Mouse (Mus musculus) hindbrain, embryonic 15.5 days (tissue): ENCODE data around the gene Gm37240. TPM values are rescaled to one million over a fixed set of nuclear protein-coding genes. Genes with fewer than 3 reads are reported as not detected.

Experiments used
- ATAC-seq: fragments of 200-750 bp; cut with Nextera tagmentation; 2 replicates; pipeline ENCODE4 v1.8.0; 2017; ENCODE audit warnings: low read depth, moderate number of reproducible peaks, moderate TSS enrichment; ENCODE audit not compliant: low FRiP score
- H3K27ac ChIP-seq: fragments of 300-500 bp; sonication (generic); replicated peaks from 2 replicates; pipeline ENCODE4 v1.5.1; 2015; ENCODE audit warnings: mild to moderate bottlenecking, inconsistent platforms
- H3K27me3 ChIP-seq: fragments of 300-500 bp; sonication (generic); 2 replicates; pipeline ENCODE4 v1.6.1; 2015; ENCODE audit warnings: control low read depth, inconsistent platforms
- H3K36me3 ChIP-seq: fragments of 300-500 bp; sonication (generic); 2 replicates; pipeline ENCODE4 v1.6.1; 2015; ENCODE audit warnings: control low read depth, inconsistent platforms
- H3K4me1 ChIP-seq: fragments of 300-500 bp; sonication (generic); replicated peaks from 2 replicates; pipeline ENCODE4 v1.6.1; 2015; ENCODE audit warnings: control low read depth, inconsistent platforms
- H3K4me2 ChIP-seq: fragments of 300-500 bp; sonication (generic); 2 replicates; pipeline ENCODE4 v1.6.1; 2015; ENCODE audit warnings: moderate library complexity, mild to moderate bottlenecking, inconsistent platforms
- H3K4me3 ChIP-seq: fragments of 300-500 bp; sonication (generic); 2 replicates; pipeline ENCODE4 v1.5.1; 2015; ENCODE audit warnings: mild to moderate bottlenecking, inconsistent platforms
- H3K9ac ChIP-seq: fragments of 300-500 bp; sonication (generic); 2 replicates; pipeline ENCODE4 v1.6.1; 2015; ENCODE audit warnings: inconsistent platforms
- H3K9me3 ChIP-seq: fragments of 300-500 bp; sonication (generic); 2 replicates; pipeline ENCODE4 v1.6.1; 2016; ENCODE audit warnings: control low read depth, inconsistent platforms
- WGBS: fragments of 180-500 bp; shearing (Covaris S2); methylation state at CpG from one replicate; pipeline ENCODE4 v1.1.7; 2015; 5-methylcytosine and 5-hydroxymethylcytosine counted together
- polyA plus RNA-seq: library from polyadenylated mRNA; unstranded; fragments of >200 nt; fragmentation: Nextera tagmentation; extraction: Ambion mirVana; gene quantifications from 2 replicates; pipeline ENCODE4 v1.2.1, GENCODE M21; 2015

Gene Gm37240
- polyA plus RNA-seq, 1 experiment from 2014 or later, result 0.87 TPM

GRCm38 (mm10) chr3:84971561-84971960, 915.8 kb downstream of the Gm37240 start:
- WGBS, result 89% methylated on average over 5 of the region's 5 CpGs
- Histone ChIP-seq H3K4me3 (no peak overlapping the region), H3K9ac (no peak overlapping the region), H3K36me3 (peaks cover 48% of the 10 kb centered on the region), H3K27ac (no peak overlapping the region), H3K4me1 (no peaks in the 10 kb centered on the region), H3K4me2 (no peak overlapping the region), H3K9me3 (no peaks in the 10 kb centered on the region), H3K27me3 (no peaks in the 10 kb centered on the region)
- ATAC-seq, result no peak

GRCm38 (mm10) chr3:84967364-84967763, 920.0 kb downstream of the Gm37240 start:
- no peaks in the 10 kb centered on the region for H3K4me1 ChIP-seq
- no peaks in the 10 kb centered on the region for H3K9me3 ChIP-seq
- 95% methylated on average over 4 of the region's 4 CpGs for WGBS
- no peak overlapping the region for H3K4me3 ChIP-seq
- ATAC-seq, result no peak
- no peak overlapping the region for H3K27ac ChIP-seq
- H3K36me3 ChIP-seq, result peaks cover 41% of the 10 kb centered on the region
- H3K9ac ChIP-seq, result no peak overlapping the region
- H3K27me3 ChIP-seq, result no peaks in the 10 kb centered on the region
- H3K4me2 ChIP-seq, result no peak overlapping the region

DNA sequence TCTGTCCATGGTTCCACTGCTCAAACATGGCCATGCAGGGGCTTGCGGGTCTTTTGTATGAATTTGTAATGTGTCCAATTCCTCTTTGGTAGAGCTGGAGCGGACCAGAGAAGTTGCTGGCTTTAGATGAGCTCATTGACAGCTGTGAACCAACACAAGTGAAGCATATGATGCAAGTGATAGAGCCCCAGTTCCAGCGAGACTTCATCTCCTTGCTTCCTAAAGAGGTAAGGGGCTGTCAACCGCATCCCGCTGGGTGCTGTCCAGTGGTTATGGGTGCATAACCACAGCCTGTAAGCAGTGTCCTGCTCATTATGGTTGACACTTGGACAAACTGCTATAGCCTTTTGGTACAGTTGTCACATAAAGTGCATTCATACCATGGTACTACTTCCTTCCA, 922.2 kb downstream of the Gm37240 start:
- Histone ChIP-seq H3K4me1 (no peaks in the 10 kb centered on the region), H3K27me3 (no peaks in the 10 kb centered on the region), H3K4me3 (no peak overlapping the region), H3K9ac (no peak overlapping the region), H3K9me3 (no peaks in the 10 kb centered on the region), H3K36me3 (peaks cover 25% of the 10 kb centered on the region), H3K27ac (no peak overlapping the region), H3K4me2 (no peak overlapping the region)
- WGBS, result 92% methylated on average over 5 of the region's 5 CpGs
- ATAC-seq, result no peak

- H3K36me3 ChIP-seq, result peaks cover 6% of the 10 kb centered on the region; the same call in 1 of the 2 replicates
- ATAC-seq, result no peak
- H3K4me3 ChIP-seq, result no peak overlapping the region
- H3K27ac ChIP-seq, result no peak overlapping the region
- WGBS, result 35% methylated on average over 4 of the region's 4 CpGs
- no peak overlapping the region for H3K9ac ChIP-seq
- H3K4me1 ChIP-seq, result peaks cover 15% of the 10 kb centered on the region; the same call in 1 of the 2 replicates
- no peak overlapping the region for H3K4me2 ChIP-seq
- H3K27me3 ChIP-seq, result no peaks in the 10 kb centered on the region
- H3K9me3 ChIP-seq, result no peaks in the 10 kb centered on the region
These were observed 931.5 kb downstream of the Gm37240 start for GRCm38 (mm10) chr3:84955857-84956256.

GRCm38 (mm10) chr3:84955011-84955775, 932.1 kb downstream of the Gm37240 start:
- H3K4me3 ChIP-seq, result 0 out of 2 replicates have a peak overlapping the region, but pooled peaks have one; percentile 8
- peaks cover 6% of the 10 kb centered on the region; the same call in 1 of the 2 replicates for H3K36me3 ChIP-seq
- 52% methylated on average over 8 of the region's 8 CpGs for WGBS
- H3K4me1 ChIP-seq, result peaks cover 15% of the 10 kb centered on the region; the same call in 1 of the 2 replicates
- ATAC-seq, result no peak
- no peak overlapping the region for H3K9ac ChIP-seq
- peak overlapping the region; percentile 39 for H3K4me2 ChIP-seq
- H3K9me3 ChIP-seq, result no peaks in the 10 kb centered on the region
- H3K27me3 ChIP-seq, result no peaks in the 10 kb centered on the region
- H3K27ac ChIP-seq, result no peak overlapping the region

DNA sequence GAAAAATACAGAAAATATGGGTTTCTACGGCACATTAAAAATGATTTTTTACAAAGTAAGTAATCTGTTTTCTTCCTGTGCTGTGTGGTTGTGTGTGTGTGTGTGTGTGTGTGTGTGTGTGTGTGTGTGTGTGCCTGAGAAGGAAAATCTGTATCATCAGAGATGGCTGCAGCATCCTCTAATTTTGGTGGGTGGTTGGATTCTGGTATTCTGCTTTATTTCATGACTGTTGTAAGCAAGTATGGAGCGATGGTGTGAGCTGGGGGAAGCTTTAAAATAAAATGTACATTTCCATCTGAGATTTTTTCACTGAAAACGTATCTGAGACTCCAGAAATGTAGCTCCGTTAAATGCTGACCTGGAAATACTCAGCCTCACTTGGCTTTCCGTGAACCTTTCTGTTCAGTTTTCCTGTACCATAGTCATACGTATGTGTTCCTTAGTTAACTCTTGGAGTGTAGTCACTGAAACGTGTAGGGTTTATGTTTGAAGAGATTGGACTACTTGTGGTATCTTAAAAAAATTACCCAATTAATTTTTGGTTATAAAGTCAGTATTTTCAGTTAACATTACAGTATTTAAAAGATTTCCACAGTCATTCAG, 934.6 kb downstream of the Gm37240 start:
- peaks cover 15% of the 10 kb centered on the region; the same call in 1 of the 2 replicates for H3K4me1 ChIP-seq
- no peaks in the 10 kb centered on the region for H3K27me3 ChIP-seq
- peak overlapping the region; percentile 68 for H3K4me2 ChIP-seq
- peak overlapping the region; percentile 75 for H3K9ac ChIP-seq
- H3K9me3 ChIP-seq, result no peaks in the 10 kb centered on the region
- peak overlapping the region; percentile 93 for H3K27ac ChIP-seq
- 33% methylated on average over 7 of the region's 7 CpGs for WGBS
- no peaks in the 10 kb centered on the region for H3K36me3 ChIP-seq
- peak; percentile 54 for ATAC-seq
- peak overlapping the region; percentile 61 for H3K4me3 ChIP-seq

DNA sequence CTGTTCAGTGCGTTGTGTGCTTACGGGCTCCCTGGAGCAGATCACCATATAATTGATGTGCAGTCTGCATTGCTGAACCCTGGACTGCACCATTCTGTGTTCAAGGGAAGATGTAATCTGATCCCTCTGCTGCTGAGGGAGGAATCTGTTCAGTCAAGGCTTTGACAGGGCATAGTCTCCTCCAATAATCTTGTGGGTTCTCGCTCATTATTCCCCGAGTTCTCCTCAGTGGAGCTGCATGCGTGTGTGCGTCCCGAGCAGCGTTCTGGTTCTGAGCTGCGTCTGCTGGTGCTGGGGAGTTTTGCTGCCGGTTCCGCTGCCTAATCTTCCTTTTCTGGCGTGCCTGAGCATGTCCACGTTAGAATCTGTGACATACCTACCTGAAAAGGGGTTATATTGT, 935.2 kb downstream of the Gm37240 start:
- Histone ChIP-seq H3K4me3 (peak overlapping the region; percentile 61), H3K36me3 (no peaks in the 10 kb centered on the region), H3K27me3 (no peaks in the 10 kb centered on the region), H3K4me1 (peaks cover 15% of the 10 kb centered on the region; the same call in 1 of the 2 replicates), H3K4me2 (peak overlapping the region; percentile 68), H3K9ac (peak overlapping the region; percentile 75), H3K9me3 (no peaks in the 10 kb centered on the region), H3K27ac (peak overlapping the region; percentile 93)
- WGBS, result 5% methylated on average over 13 of the region's 13 CpGs
- ATAC-seq, result peak; percentile 97

- Histone ChIP-seq H3K9ac (peak overlapping the region; percentile 75), H3K4me1 (peaks cover 15% of the 10 kb centered on the region; the same call in 1 of the 2 replicates), H3K4me2 (peak overlapping the region; percentile 68), H3K9me3 (no peaks in the 10 kb centered on the region), H3K27me3 (no peaks in the 10 kb centered on the region), H3K27ac (peak overlapping the region; percentile 93), H3K36me3 (no peaks in the 10 kb centered on the region), H3K4me3 (peak overlapping the region; percentile 61)
- peak; percentile 73 for ATAC-seq
- 23% methylated on average over 2 of the region's 2 CpGs for WGBS
These were observed 935.6 kb downstream of the Gm37240 start for GRCm38 (mm10) chr3:84951698-84952097.

DNA sequence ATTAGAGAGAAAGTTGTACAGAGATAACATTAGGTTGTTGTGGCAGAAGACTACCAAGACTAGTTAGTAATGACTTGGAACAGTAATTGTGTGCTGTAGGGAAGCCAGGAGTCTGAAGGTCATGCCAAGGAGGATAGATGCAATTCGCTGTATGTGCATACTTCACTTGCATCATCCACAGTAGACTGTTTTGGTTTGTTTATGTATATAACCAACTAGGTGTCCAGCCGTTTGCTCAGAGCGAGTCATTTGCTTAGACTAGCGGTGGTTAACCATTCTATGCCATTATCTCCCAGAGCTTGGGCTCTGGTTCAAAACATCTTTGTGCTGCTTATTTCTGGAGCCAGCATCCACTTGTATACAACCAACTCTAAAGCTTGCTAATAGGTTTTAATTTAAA, 937.9 kb downstream of the Gm37240 start:
- ATAC-seq, result no peak
- Histone ChIP-seq H3K4me2 (no peak overlapping the region), H3K9me3 (no peaks in the 10 kb centered on the region), H3K36me3 (no peaks in the 10 kb centered on the region), H3K27me3 (no peaks in the 10 kb centered on the region), H3K4me1 (0 out of 2 replicates have a peak, but pooled peaks cover 8% of the 10 kb centered on the region), H3K27ac (no peak overlapping the region), H3K4me3 (no peak overlapping the region), H3K9ac (no peak overlapping the region)
- 90% methylated on average over 4 of the region's 4 CpGs for WGBS

- no peak overlapping the region for H3K27ac ChIP-seq
- no peak overlapping the region for H3K9ac ChIP-seq
- no peaks in the 10 kb centered on the region for H3K4me1 ChIP-seq
- ATAC-seq, result no peak
- 94% methylated on average over 1 of the region's 1 CpGs for WGBS
- H3K4me2 ChIP-seq, result no peak overlapping the region
- no peak overlapping the region for H3K4me3 ChIP-seq
- H3K9me3 ChIP-seq, result no peaks in the 10 kb centered on the region
- H3K27me3 ChIP-seq, result no peaks in the 10 kb centered on the region
- no peaks in the 10 kb centered on the region for H3K36me3 ChIP-seq
These were observed 940.9 kb downstream of the Gm37240 start for GRCm38 (mm10) chr3:84946381-84946780.

- no peak for ATAC-seq
- WGBS, result 96% methylated on average over 3 of the region's 3 CpGs
- no peak overlapping the region for H3K27ac ChIP-seq
- H3K27me3 ChIP-seq, result no peaks in the 10 kb centered on the region
- no peaks in the 10 kb centered on the region for H3K9me3 ChIP-seq
- H3K4me2 ChIP-seq, result no peak overlapping the region
- H3K4me3 ChIP-seq, result no peak overlapping the region
- no peaks in the 10 kb centered on the region for H3K36me3 ChIP-seq
- H3K9ac ChIP-seq, result no peak overlapping the region
- no peaks in the 10 kb centered on the region for H3K4me1 ChIP-seq
These were observed 942.4 kb downstream of the Gm37240 start for GRCm38 (mm10) chr3:84944933-84945332.
